Mouse (Mus musculus) yolk sac, embryonic 10.5 days (tissue): Measurements from ENCODE around the gene Pvr.

Source experiments
- DNase-seq: peaks from one replicate; pipeline ENCODE4 v3.0.0-alpha.2; 2017; ENCODE audit warnings: low spot score

Pvr gene

GRCm38 (mm10) chr7:19920506-19921261, at the start of gene Pvr:
Pvr (minus strand) TSS chr7:19921160.
- DNase-seq, result peak; percentile 80

- DNase-seq, result no peak
Observed at GRCm38 (mm10) chr7:19970196-19970595, 49.2 kb upstream of the Pvr start.

- DNase-seq, result no peak
Observed at GRCm38 (mm10) chr7:19969541-19970090, 48.7 kb upstream of the Pvr start.

GRCm38 (mm10) chr7:19969106-19969505, 48.1 kb upstream of the Pvr start:
- no peak for DNase-seq

GRCm38 (mm10) chr7:19964985-19965579, 44.1 kb upstream of the Pvr start, which contains the start of gene Ceacam20:
Ceacam20 (plus strand) TSS chr7:19965412.
- DNase-seq, result no peak

GRCm38 (mm10) chr7:19962423-19962822, 41.5 kb upstream of the Pvr start:
- no peak for DNase-seq

GRCm38 (mm10) chr7:19956341-19956781, 35.4 kb upstream of the Pvr start:
- peak; percentile 58 for DNase-seq

GRCm38 (mm10) chr7:19955861-19956260, 34.9 kb upstream of the Pvr start:
- DNase-seq, result no peak

GRCm38 (mm10) chr7:19953054-19953453, 32.1 kb upstream of the Pvr start:
- DNase-seq, result peak; percentile 86

GRCm38 (mm10) chr7:19952320-19952986, 31.5 kb upstream of the Pvr start:
- peak; percentile 84 for DNase-seq

GRCm38 (mm10) chr7:19950589-19950988, 29.6 kb upstream of the Pvr start, which contains the start of gene Igsf23:
Igsf23 (minus strand) TSS chr7:19950756.
- peak; percentile 68 for DNase-seq

- no peak for DNase-seq
Observed at GRCm38 (mm10) chr7:19949996-19950395, 29.0 kb upstream of the Pvr start.

- DNase-seq, result no peak
Observed at GRCm38 (mm10) chr7:19948956-19949355, 28.0 kb upstream of the Pvr start.

GRCm38 (mm10) chr7:19945821-19946515, 25.0 kb upstream of the Pvr start:
- no peak for DNase-seq

GRCm38 (mm10) chr7:19945201-19945600, 24.2 kb upstream of the Pvr start:
- DNase-seq, result no peak

- DNase-seq, result no peak
Observed at GRCm38 (mm10) chr7:19944709-19945108, 23.7 kb upstream of the Pvr start.

- no peak for DNase-seq
Observed at GRCm38 (mm10) chr7:19940256-19940655, 19.3 kb upstream of the Pvr start.

GRCm38 (mm10) chr7:19939555-19940235, 18.7 kb upstream of the Pvr start:
- DNase-seq, result no peak

GRCm38 (mm10) chr7:19937229-19937821, 16.4 kb upstream of the Pvr start:
- no peak for DNase-seq

- no peak for DNase-seq
Observed at GRCm38 (mm10) chr7:19935961-19936360, 15.0 kb upstream of the Pvr start.

- no peak for DNase-seq
Observed at GRCm38 (mm10) chr7:19935171-19935751, 14.3 kb upstream of the Pvr start.
